Mouse (Mus musculus) thymus, postnatal 4 days (tissue): ENCODE measurements around the gene Fam166b.

ENCODE experiments used
- DNase-seq: peaks from one replicate; pipeline ENCODE4 v3.0.0; 2021

Gene Fam166b

DNA sequence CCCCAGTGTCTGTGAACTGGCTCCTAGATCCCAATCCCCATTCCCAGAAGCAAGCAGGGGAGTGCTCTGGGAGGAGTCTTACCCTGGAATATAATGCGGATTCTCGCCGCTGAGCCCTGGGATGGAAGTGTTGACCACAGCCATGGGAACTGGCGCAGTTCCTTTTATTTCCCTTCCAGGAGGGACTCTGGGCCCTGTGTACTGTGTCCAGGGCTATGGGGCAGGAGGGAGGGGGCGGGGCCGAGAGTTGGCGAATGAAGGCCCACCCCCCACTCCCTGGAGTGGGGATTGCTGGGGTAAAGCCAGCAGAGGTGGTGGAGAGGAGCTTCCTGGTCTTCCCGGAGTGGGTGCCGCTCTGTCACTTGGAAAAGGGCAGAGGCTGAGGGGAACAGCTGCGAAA, at the start of gene Fam166b:
Gene Fam166b, minus strand, starts transcription at position 189 of the 400 bp plus-strand sequence.
- no peak for DNase-seq

DNA sequence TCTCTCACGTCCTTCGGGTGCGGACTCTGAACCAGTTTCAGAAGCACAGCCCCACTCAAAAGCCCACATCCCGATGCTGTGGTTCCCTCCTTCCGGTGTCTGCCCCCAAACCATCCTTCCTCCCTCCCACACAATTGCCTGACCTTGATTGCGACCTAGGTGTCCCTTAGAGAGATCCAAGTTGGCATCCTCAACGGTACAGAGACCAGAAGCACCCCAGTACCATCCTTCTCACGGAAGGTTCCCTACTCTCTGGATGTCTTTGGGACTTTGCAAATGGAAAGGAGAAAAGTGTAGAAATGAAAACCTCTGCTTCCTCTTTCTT, 49.6 kb upstream of the Fam166b start:
- DNase-seq: no peak

- peak; percentile 90 for DNase-seq
Measured at GRCm38 (mm10) chr4:43477857-43478533, 49.1 kb upstream of the Fam166b start.

GRCm38 (mm10) chr4:43476604-43477003, 47.7 kb upstream of the Fam166b start:
- DNase-seq: peak; percentile 52

- DNase-seq: no peak
Measured at GRCm38 (mm10) chr4:43473636-43474035, 44.7 kb upstream of the Fam166b start.

- no peak for DNase-seq
Measured at GRCm38 (mm10) chr4:43470301-43470700, 41.4 kb upstream of the Fam166b start.

DNA sequence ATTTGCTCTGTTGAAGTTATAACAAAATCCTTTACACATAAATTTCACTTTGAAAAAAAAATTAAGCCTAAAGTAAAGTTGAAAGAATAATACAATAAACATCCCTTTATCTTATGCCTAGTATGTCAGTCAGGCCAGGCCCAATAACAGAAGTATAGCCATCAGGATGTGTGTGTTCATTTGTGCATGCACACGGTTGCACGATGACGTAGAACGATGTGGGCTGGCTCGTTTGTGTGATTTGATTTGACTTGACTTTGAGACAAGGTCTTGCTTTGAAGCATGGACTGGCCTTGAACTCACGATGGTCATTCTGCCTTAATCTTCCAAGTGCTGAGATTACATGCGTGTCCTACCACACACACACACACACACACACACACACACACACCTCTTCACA, 37.9 kb upstream of the Fam166b start:
- DNase-seq: no peak

DNA sequence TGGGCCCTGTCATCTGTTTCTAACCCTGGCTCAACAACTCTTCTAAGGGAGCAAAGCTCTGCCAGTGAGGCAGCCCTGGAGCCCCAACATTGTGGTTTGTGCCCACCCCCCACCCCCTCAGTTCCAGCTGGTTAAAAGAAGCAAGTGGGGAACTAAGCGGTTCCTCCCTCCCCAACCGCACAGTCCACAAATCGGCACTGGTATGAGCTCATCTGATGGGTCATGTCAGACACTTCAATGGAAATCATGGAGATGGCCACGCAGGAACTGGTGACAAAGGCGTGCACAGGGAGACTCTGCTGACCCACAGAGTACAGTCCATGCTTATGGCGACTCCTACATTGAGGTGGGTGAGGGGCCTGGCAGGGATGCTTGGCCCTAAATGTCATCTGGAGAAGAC, 37.0 kb upstream of the Fam166b start:
- no peak for DNase-seq

DNA sequence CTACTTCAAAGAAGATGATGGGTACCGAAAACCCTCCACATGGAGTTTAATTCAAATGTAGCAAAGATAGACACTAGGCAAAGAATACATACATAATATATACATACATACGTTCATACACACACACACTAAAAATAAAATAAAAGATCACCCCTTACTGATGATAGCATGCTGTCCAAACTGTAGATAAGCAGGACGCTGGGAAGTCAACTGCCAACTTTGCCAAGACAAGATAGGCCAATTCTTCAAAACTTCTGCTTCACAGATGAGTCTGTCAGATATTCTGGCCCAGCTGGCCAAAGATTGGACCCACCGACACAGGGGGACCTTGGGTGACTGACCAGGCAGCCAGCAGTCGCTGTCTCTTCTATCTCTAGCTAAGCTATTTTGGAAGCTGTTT, 34.2 kb upstream of the Fam166b start:
- DNase-seq: no peak

GRCm38 (mm10) chr4:43457124-43457523, 28.2 kb upstream of the Fam166b start:
- no peak for DNase-seq

GRCm38 (mm10) chr4:43456470-43456869, 27.5 kb upstream of the Fam166b start:
- peak; percentile 57 for DNase-seq

DNA sequence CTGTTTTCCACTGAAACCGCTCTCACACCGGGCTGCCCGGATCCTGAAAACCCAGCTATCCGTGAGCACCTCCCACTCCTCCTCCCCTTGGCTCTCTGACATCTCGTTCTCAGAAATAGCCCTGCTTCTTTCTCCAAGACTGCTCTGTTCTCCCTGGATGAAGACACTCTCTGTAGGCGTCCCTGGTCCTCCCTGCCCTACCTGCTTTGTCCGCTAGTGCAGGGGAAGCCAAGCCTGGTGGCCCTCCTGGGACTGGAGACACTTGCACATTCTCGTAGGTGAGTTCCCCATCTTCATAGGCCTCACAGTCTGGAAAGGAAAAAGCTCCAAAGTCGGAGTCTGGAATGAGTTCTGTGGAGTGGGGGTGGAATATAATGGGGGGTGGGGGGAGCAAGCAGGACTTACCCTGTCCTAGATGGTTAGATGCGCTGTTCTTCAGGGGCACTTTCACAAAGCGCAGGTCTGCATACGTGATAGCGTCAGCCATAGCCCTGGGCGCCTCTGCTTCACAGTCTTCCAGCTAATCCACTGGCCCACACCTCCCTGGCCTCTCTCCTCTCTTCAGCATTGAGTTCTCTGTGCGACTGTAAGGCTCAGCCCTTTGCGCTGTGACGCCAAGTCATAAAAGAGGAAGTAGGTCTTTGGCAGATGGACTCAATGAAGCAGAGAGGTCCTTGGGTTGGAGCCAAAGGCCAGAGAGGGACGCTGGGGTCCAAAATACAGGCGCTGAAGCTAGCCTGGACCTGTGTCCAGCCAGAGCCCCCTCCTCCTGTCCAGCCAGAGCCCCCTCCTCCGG, 25.3 kb upstream of the Fam166b start, which contains the start of gene Cd72:
Gene Cd72, minus strand, starts transcription at position 588 of the 796 bp plus-strand sequence.
- DNase-seq: no peak

DNA sequence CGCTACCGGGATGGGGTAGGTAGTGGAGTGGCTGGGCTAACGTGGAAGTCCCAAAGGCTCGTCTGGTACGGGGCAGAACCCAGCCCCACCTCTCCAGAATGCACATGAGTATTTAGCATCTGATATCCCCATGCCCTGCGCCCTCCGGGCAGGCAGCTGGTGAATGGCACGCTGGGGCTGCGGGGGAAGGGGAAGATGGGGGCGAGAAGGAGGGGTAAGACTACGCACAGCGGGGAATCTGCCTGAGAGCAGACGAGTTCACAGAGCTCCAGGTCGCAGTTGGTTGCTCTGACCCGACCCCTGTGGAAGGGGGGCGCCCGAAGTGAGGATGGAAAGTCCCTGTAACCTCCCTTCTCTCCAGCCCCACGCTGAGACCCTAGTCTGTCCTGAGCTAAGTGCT, 24.5 kb upstream of the Fam166b start:
- DNase-seq: peak; percentile 66

- no peak for DNase-seq
Measured at GRCm38 (mm10) chr4:43452315-43452714, 23.4 kb upstream of the Fam166b start.

DNA sequence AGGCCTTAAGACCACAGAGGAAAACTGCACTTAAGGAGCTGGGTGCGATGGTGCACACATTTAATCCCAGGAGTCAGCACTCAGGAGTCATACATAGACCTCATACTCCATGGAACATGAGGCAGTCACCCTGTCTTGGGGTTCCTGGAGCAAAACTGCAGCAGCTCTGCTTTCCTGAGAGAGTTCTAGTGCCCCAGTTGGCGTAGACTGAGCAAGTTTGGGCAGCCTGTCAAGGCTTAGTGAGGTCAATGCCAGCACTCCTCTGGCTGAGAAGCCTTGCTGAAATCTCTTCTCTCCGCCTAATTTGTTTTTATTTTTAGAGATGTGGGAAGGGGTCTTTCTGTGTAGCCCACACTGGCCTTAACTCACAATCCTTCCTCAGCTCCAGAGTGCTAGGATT, 19.6 kb upstream of the Fam166b start:
- DNase-seq: no peak

- DNase-seq: no peak
Measured at GRCm38 (mm10) chr4:43447251-43447650, 18.3 kb upstream of the Fam166b start.

DNA sequence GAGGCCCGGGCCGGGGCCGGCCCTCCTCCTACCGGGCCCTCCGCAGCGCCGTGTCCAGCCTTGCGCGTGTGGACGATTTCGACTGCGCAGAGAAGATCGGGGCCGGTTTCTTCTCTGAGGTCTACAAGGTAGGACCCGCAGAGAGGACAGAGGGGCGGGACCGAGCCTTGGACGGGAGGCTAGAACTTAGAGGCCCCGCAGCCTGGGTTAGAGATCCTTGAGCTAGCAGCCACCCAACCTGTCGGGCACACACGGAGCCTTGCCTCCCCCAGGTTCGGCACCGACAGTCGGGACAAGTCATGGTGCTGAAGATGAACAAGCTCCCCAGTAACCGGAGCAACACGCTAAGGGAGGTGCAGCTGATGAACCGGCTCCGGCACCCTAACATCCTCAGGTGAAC, 14.6 kb upstream of the Fam166b start:
- DNase-seq: peak; percentile 52

DNA sequence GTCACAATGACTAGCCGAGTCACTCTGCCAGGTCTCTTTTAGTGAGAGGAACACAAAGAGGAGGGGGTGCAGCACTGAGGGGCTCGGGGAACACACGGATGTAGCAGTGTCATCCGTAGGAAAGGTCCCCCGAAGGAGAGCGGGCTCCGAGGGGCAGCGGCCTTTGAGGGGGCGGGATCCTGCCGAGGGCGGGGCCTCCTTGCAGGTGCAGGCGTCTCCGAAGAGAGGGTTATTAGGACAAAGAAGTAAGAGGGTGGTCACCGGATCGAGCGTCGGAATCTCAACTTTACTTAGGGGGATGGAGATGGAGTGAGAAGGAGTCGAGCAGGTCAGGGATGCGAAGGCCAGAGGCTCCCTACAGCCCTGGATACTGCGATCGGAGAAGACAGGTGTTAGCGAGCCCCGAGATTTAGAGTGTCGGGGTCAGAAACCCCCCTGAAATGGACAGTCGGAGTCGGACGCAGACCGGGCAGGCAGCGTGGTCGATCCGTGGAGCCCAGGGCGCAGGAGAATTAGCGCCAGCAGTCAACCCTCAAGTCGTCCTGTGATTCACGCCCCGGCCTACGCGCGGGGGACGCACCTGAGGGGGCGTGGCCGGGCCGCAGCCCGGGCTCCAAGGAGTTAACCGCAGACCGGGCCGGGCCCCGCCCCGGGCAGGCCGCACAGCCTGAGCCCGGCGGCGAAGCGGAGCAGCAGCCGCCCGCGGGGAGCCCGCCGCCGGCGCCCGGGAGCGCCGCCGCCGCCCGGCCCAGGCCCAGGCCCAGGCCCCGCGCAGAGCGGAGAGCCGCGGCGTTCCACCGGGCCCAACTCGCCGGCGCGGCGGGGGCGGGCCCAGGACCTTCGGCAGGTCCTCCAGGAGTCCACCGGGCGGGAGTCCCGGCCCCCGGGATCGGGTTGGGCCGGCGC, 13.8 kb upstream of the Fam166b start:
- peak; percentile 75 for DNase-seq

DNA sequence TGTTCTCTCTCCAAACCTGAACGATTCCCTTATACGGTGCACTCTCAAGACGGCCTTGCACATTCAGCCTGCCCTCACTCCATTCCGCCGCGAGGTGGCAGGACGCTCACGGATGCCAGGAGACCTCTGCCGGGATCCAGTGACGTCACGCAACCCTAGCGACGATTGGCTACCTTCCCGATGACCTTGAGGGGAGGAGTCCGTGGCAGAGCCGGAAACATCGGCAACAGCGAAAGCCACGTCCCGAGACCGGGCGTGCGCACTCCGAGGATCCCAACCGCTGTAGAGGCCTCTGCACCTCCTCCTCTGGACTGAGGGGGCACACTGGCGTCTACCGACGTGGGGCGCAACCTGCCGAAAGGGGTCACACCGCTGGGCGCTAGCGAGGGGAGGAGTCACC, 13.1 kb upstream of the Fam166b start:
- DNase-seq: peak; percentile 99

- no peak for DNase-seq
Measured at GRCm38 (mm10) chr4:43441639-43442038, 12.7 kb upstream of the Fam166b start, which contains the start of gene Tesk1. TSS of gene Tesk1 (plus strand) at chr4:43441939.

DNA sequence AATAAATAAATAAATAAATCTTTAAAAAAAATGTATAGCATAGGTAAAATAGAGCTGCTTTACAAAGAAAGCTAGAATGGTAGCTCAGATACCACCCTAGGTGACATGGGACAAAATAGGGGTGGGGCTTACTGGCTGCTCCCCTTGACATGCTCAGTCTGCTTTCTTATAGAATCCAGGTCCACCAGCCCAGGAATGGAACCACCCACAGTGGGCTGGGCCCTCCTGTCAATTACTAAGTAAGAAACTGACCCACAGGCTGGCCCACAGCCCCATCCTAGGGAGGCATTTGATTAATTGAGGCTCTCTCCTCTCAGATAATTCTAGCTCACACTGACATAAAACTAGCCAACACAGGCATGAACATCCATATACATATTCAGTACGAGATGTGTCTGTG, 3.9 kb upstream of the Fam166b start:
- DNase-seq: no peak

GRCm38 (mm10) chr4:43431690-43432089, 2.8 kb upstream of the Fam166b start:
- peak; percentile 90 for DNase-seq

DNA sequence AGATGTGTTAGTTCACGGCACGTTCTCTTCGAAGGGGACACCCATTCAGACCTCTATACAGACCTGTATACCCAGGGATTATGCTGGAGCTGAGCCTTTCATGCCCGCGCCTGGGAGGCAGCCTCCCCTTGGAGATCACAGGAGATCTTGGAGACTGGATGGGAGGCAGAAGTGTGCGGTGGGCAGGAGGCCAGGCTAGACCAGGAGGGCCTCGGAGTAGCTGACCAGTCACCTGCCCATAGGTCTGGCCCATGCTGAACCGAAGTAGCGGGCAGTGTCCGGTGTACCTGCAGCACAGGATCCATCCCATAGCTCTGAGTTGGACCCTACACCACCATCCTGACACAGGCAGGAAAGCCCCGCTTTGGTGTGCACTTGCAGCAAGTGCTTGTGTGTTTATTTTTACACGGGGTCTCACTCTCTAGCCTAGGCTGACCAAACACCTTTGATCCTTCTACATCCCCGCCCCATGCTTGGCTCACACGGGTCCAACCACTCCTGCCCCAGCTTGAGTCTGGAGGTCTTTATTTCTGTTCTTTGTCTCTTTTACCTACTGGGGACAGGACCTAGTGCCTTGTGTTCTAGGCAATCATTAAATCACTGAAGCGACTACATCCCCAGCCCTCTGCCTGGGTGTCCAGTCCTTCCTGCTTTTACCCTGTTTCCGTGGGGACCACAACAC, 613 bp downstream of the Fam166b start:
- DNase-seq: no peak
